Mouse (Mus musculus): ENCODE results near the gene Ppm1g. TPM values are rescaled to one million over a fixed set of nuclear protein-coding genes. Genes with fewer than 3 reads are reported as not detected.
"Not testable (repeated sequence)": the region's sequence is repeated elsewhere in the genome, so short reads cannot be mapped to it uniquely, and the experiment has no call there.

The Ppm1g gene
- polyA plus RNA-seq, 1 experiment from 2014 or later, result 162 TPM

GRCm38 (mm10) chr5:31222696-31223095 is 2.2 kb upstream of the Ppm1g start:
- Histone ChIP-seq H3K4me2 (replicated peaks) (no peak overlapping the region), H3K4me3 (replicated peaks; ENCODE audit: low read length) (no peak overlapping the region), H3K4me1 (replicated peaks; ENCODE audit: control insufficient read depth, insufficient read depth, low read length) (peaks cover 15% of the 10 kb centered on the region; the same call in 1 of the 2 replicates), H3K27me3 (ENCODE audit: control insufficient read depth, insufficient read depth, low read length) (no peaks in the 10 kb centered on the region), H3K36me3 (replicated peaks; ENCODE audit: control insufficient read depth, insufficient read depth) (no peaks in the 10 kb centered on the region), H3K9me3 (ENCODE audit: control insufficient read depth, low read length) (no peaks in the 10 kb centered on the region), H3K9ac (no peak overlapping the region), H3K27ac (no peak overlapping the region)
- DNase-seq (ENCODE audit: low spot score), result no peak
- ATAC-seq (ENCODE audit: low FRiP score), result no peak
- 95% methylated on average over 9 of the region's 9 CpGs for whole genome bisulfite sequencing

GRCm38 (mm10) chr5:31221304-31221945 is 938 bp upstream of the Ppm1g start:
- peaks cover 15% of the 10 kb centered on the region; the same call in 1 of the 2 replicates for H3K4me1 ChIP-seq (replicated peaks; ENCODE audit: control insufficient read depth, insufficient read depth, low read length)
- H3K9me3 ChIP-seq (ENCODE audit: control insufficient read depth, low read length), result no peaks in the 10 kb centered on the region
- peak overlapping the region; percentile 98 for H3K27ac ChIP-seq
- peak overlapping the region; percentile 83 for H3K4me3 ChIP-seq (replicated peaks; ENCODE audit: low read length)
- peak overlapping the region; percentile 85 for H3K9ac ChIP-seq
- H3K27me3 ChIP-seq (ENCODE audit: control insufficient read depth, insufficient read depth, low read length), result no peaks in the 10 kb centered on the region
- 14% methylated on average over 11 of the region's 11 CpGs for WGBS
- H3K4me2 ChIP-seq (replicated peaks), result peak overlapping the region; percentile 61
- no peaks in the 10 kb centered on the region for H3K36me3 ChIP-seq (replicated peaks; ENCODE audit: control insufficient read depth, insufficient read depth)
- DNase-seq (ENCODE audit: low spot score), result peak; percentile 67
- 0 out of 2 replicates have a peak, but pooled peaks have one; percentile 25 for ATAC-seq (ENCODE audit: low FRiP score)

GRCm38 (mm10) chr5:31219911-31220447 is 508 bp downstream of the Ppm1g start:
- Histone ChIP-seq H3K9ac (peak overlapping the region; percentile 85), H3K4me3 (replicated peaks; ENCODE audit: low read length) (peak overlapping the region; percentile 83), H3K4me1 (replicated peaks; ENCODE audit: control insufficient read depth, insufficient read depth, low read length) (peaks cover 15% of the 10 kb centered on the region; the same call in 1 of the 2 replicates), H3K36me3 (replicated peaks; ENCODE audit: control insufficient read depth, insufficient read depth) (no peaks in the 10 kb centered on the region), H3K9me3 (ENCODE audit: control insufficient read depth, low read length) (no peaks in the 10 kb centered on the region), H3K4me2 (replicated peaks) (peak overlapping the region; percentile 61), H3K27me3 (ENCODE audit: control insufficient read depth, insufficient read depth, low read length) (no peaks in the 10 kb centered on the region), H3K27ac (peak overlapping the region; percentile 98)
- DNase-seq (ENCODE audit: low spot score) (peak; percentile 47), ATAC-seq (ENCODE audit: low FRiP score) (peak; percentile 74)
- under 1% methylated on average over 36 of the region's 40 CpGs for WGBS

GRCm38 (mm10) chr5:31219474-31219873 is 1.0 kb downstream of the Ppm1g start:
- H3K9me3 ChIP-seq (ENCODE audit: control insufficient read depth, low read length), result no peaks in the 10 kb centered on the region
- H3K27ac ChIP-seq, result peak overlapping the region; percentile 98
- WGBS, result 1% methylated on average over 11 of the region's 11 CpGs
- H3K4me2 ChIP-seq (replicated peaks), result peak overlapping the region; percentile 61
- ATAC-seq (ENCODE audit: low FRiP score), result no peak
- peak overlapping the region; percentile 83 for H3K4me3 ChIP-seq (replicated peaks; ENCODE audit: low read length)
- peak overlapping the region; percentile 85 for H3K9ac ChIP-seq
- peaks cover 15% of the 10 kb centered on the region; the same call in 1 of the 2 replicates for H3K4me1 ChIP-seq (replicated peaks; ENCODE audit: control insufficient read depth, insufficient read depth, low read length)
- no peaks in the 10 kb centered on the region for H3K36me3 ChIP-seq (replicated peaks; ENCODE audit: control insufficient read depth, insufficient read depth)
- H3K27me3 ChIP-seq (ENCODE audit: control insufficient read depth, insufficient read depth, low read length), result no peaks in the 10 kb centered on the region
- DNase-seq (ENCODE audit: low spot score), result no peak

GRCm38 (mm10) chr5:31219070-31219469 is 1.4 kb downstream of the Ppm1g start:
- Histone ChIP-seq H3K9me3 (ENCODE audit: control insufficient read depth, low read length) (no peaks in the 10 kb centered on the region), H3K36me3 (replicated peaks; ENCODE audit: control insufficient read depth, insufficient read depth) (no peaks in the 10 kb centered on the region), H3K4me2 (replicated peaks) (peak overlapping the region; percentile 61), H3K9ac (peak overlapping the region; percentile 6; the same call in 1 of the 2 replicates), H3K27ac (no peak overlapping the region), H3K27me3 (ENCODE audit: control insufficient read depth, insufficient read depth, low read length) (no peaks in the 10 kb centered on the region), H3K4me3 (replicated peaks; ENCODE audit: low read length) (peak overlapping the region; percentile 83), H3K4me1 (replicated peaks; ENCODE audit: control insufficient read depth, insufficient read depth, low read length) (peaks cover 15% of the 10 kb centered on the region; the same call in 1 of the 2 replicates)
- WGBS, result 2% methylated on average over 2 of the region's 2 CpGs
- peak; percentile 62 for DNase-seq (ENCODE audit: low spot score)
- no peak for ATAC-seq (ENCODE audit: low FRiP score)

- WGBS, result 72% methylated on average over 7 of the region's 7 CpGs
- Histone ChIP-seq H3K9me3 (ENCODE audit: control insufficient read depth, low read length) (no peaks in the 10 kb centered on the region), H3K27me3 (ENCODE audit: control insufficient read depth, insufficient read depth, low read length) (no peaks in the 10 kb centered on the region), H3K4me1 (replicated peaks; ENCODE audit: control insufficient read depth, insufficient read depth, low read length) (peaks cover 15% of the 10 kb centered on the region; the same call in 1 of the 2 replicates), H3K4me3 (replicated peaks; ENCODE audit: low read length) (peak overlapping the region; percentile 83; the same call in 1 of the 2 replicates), H3K36me3 (replicated peaks; ENCODE audit: control insufficient read depth, insufficient read depth) (no peaks in the 10 kb centered on the region), H3K4me2 (replicated peaks) (peak overlapping the region; percentile 61; the same call in 1 of the 2 replicates), H3K9ac (no peak overlapping the region), H3K27ac (no peak overlapping the region)
- ATAC-seq (ENCODE audit: low FRiP score), result no peak
- DNase-seq (ENCODE audit: low spot score), result no peak
These were observed 2.2 kb downstream of the Ppm1g start for GRCm38 (mm10) chr5:31218294-31218693.

GRCm38 (mm10) chr5:31216554-31216953 is 3.9 kb downstream of the Ppm1g start:
- H3K4me3 ChIP-seq (replicated peaks; ENCODE audit: low read length); H3K4me2 ChIP-seq (replicated peaks); H3K9ac ChIP-seq; ATAC-seq (ENCODE audit: low FRiP score); H3K27me3 ChIP-seq (ENCODE audit: control insufficient read depth, insufficient read depth, low read length); DNase-seq (ENCODE audit: low spot score); H3K36me3 ChIP-seq (replicated peaks; ENCODE audit: control insufficient read depth, insufficient read depth); H3K9me3 ChIP-seq (ENCODE audit: control insufficient read depth, low read length); H3K27ac ChIP-seq: not testable (repeated sequence)
- 89% methylated on average over 6 of the region's 6 CpGs for WGBS
- H3K4me1 ChIP-seq (replicated peaks; ENCODE audit: control insufficient read depth, insufficient read depth, low read length), result peaks cover 15% of the 10 kb centered on the region; the same call in 1 of the 2 replicates

- DNase-seq (ENCODE audit: low spot score) (no peak), ATAC-seq (ENCODE audit: low FRiP score) (no peak)
- peaks cover 66% of the 10 kb centered on the region for H3K36me3 ChIP-seq (replicated peaks; ENCODE audit: control insufficient read depth, insufficient read depth)
- H3K4me3 ChIP-seq (replicated peaks; ENCODE audit: low read length), result no peak overlapping the region
- H3K27ac ChIP-seq, result no peak overlapping the region
- no peak overlapping the region for H3K9ac ChIP-seq
- H3K9me3 ChIP-seq (ENCODE audit: control insufficient read depth, low read length), result peaks cover 6% of the 10 kb centered on the region; the same call in 1 of the 2 replicates
- H3K27me3 ChIP-seq (ENCODE audit: control insufficient read depth, insufficient read depth, low read length), result no peaks in the 10 kb centered on the region
- WGBS, result 92% methylated on average over 6 of the region's 6 CpGs
- peaks cover 17% of the 10 kb centered on the region; the same call in 1 of the 2 replicates for H3K4me1 ChIP-seq (replicated peaks; ENCODE audit: control insufficient read depth, insufficient read depth, low read length)
- no peak overlapping the region for H3K4me2 ChIP-seq (replicated peaks)
These were observed 16.1 kb downstream of the Ppm1g start for GRCm38 (mm10) chr5:31204421-31204820.

GRCm38 (mm10) chr5:31203866-31204265 is 16.6 kb downstream of the Ppm1g start:
- no peak overlapping the region for H3K27ac ChIP-seq
- no peaks in the 10 kb centered on the region for H3K27me3 ChIP-seq (ENCODE audit: control insufficient read depth, insufficient read depth, low read length)
- ATAC-seq (ENCODE audit: low FRiP score) (no peak), DNase-seq (ENCODE audit: low spot score) (no peak)
- H3K4me2 ChIP-seq (replicated peaks), result no peak overlapping the region
- peaks cover 17% of the 10 kb centered on the region; the same call in 1 of the 2 replicates for H3K4me1 ChIP-seq (replicated peaks; ENCODE audit: control insufficient read depth, insufficient read depth, low read length)
- H3K36me3 ChIP-seq (replicated peaks; ENCODE audit: control insufficient read depth, insufficient read depth), result peaks cover 72% of the 10 kb centered on the region
- WGBS, result 93% methylated on average over 2 of the region's 2 CpGs
- H3K9ac ChIP-seq, result no peak overlapping the region
- no peak overlapping the region for H3K4me3 ChIP-seq (replicated peaks; ENCODE audit: low read length)
- H3K9me3 ChIP-seq (ENCODE audit: control insufficient read depth, low read length), result peaks cover 6% of the 10 kb centered on the region; the same call in 1 of the 2 replicates
